Mouse (Mus musculus): ENCODE results near the gene Cachd1. TPM values are rescaled to one million over a fixed set of nuclear protein-coding genes. Genes with fewer than 3 reads are reported as not detected.

Gene Cachd1
- total RNA-seq, 2 experiments from 2014 or later: 3.5 to 4.8 TPM

DNA sequence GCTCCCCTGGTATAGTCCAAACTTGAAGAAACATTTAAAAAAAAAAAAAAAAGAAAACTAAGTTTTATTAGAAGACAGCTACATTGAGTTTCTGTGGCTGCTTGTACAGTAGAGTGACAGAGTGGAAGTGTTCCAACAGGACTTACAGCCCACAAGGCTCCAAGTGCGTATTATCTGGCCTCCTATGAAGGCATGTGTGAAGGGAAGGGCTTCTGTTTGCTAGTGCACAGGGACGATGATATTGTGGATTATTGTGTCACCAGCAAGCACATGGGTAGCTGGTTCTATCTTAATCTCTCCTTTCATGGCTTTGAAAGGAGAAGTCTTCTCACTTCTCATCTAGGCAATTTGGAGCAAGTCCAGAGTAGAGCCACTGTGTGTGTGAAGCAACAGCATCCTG lies 138.6 kb downstream of the Cachd1 start:
- intact Hi-C loops (cut with DNase I): no loop called here
- no peak for DNase-seq

DNA sequence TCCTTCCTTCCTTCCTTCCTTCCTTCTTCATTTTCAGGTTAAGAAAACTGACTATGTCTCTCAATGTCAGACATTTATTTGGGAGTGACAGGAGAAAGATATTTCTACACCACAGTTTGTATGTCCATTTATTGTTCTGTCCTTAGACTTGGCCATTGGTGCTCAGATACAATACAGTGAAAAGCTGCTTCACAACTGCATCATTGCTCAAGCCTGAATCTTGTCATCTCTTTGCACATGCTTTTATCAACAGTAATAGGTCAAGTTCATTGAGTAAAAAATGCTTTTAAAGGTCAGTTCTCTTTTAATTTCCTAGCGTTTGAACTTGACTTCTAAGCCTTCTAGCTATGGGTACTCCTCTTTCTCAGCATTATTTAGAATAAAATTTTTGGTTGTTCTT lies 141.0 kb downstream of the Cachd1 start:
- intact Hi-C loops (cut with DNase I): no loop called here
- DNase-seq: no peak

DNA sequence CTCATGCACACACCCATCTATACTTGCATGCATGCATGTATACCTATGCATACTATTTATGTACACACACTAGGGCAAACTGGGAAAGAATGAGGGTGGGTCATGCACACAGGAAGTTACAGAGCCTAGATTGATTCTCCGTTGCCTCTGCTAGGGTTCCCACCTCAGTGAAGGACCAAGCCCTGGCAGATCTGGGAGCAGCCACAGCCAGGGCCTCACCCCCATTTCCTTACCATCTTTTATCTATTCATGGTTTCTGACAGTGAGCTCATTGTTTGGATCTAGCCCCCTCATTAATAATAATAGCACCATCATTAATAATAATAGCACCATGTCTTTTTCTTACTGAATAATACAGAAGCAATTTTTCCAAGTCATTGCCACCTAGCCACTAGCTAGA lies 143.9 kb downstream of the Cachd1 start:
- intact Hi-C loops (cut with DNase I): no loop called here
- no peak for DNase-seq

DNA sequence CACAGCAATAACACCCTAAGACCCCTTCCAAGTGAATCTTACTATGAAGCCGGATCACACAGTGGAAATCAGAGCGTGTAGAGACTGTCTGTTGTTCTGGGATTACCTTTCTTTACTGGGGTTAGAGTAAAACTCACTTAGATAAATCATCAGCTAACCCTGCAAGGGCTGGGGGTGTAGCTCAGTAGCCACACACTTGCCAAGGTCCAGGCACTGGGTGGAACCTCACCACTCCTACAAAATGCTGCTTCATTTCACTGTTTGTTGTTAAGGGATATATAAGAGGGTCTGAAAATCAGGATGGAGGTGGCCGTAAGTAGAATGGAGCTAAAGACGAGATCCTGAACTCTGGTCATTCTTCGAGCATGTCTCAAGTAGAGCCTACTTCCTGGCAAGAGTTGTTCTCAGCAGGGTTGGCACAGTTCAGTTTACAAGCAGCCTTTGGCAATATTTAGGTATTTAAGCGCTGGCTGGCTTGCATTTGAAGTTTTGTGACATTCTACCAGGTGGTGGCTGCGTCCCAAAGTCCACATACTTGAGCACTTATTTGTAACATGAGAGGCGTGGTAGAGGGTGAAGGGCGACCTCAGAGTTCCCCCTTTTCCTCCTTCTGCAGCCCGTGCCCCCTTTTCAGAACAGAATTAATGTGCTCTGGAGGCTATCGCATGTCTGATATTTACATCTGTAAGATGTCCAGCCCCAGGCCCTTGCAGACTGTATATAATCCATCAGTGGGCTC lies 146.5 kb downstream of the Cachd1 start:
- intact Hi-C loops (cut with DNase I): no loop called here
- DNase-seq: no peak

DNA sequence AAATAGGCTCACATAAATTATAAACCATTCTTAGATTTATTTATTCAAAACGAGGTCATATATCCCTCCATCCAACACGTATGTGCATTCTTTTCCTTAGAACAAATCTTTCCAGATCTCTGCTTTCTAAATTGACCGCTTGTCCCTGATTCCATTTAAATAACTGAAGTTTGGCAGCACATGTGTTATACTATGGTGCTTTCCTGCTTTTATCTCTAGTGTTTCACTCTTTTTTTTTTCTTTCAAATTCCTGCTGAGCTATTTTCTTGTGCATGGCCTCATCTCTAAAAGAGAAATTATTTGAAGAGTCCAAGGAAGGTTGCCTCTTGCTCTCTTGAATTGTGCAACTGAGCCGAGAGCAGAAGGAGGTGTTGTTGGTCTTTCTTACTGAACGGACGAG lies 147.1 kb downstream of the Cachd1 start:
- intact Hi-C loops (cut with DNase I): no loop called here
- DNase-seq: no peak

DNA sequence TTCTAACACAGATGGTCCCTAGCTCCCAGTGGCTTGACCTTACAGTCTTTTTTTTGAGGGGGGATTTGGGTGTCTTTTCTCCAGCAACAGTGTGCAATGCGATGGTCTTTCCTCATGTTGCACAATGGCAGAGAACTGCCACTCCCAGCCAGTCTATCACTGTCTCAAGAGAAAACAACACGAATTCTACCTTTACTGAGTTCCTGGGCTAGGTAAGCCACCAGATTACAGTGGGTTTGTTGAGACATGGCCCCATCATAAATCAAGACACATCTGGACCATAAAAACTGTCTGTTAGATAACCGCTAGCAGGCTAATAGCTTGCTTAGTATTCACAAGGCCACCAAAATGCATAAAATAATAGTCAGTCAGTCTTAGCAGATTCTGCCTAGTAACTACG lies 147.8 kb downstream of the Cachd1 start:
- intact Hi-C loops (cut with DNase I): no loop called here
- DNase-seq: no peak

DNA sequence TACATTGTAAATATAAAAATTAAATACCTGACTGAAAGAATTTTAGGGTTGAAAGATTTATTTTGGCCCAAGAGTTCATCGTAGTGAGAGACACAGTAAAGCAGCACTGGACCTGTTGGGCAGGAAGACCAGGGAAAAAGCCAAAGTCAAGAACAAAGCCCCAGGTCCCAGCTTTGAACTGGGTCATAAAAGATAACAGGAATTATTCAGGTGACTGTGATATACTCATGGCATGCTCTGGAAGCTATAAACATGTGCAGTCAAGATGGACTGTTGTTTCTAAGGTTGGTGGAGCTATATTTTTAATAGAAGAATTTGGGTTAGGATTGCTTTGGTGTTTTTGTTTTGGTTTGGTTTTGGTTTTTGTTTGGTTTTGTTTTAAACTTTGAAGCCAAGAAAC lies 148.7 kb downstream of the Cachd1 start:
- no peak for DNase-seq
- intact Hi-C loops (cut with DNase I): no loop called here

DNA sequence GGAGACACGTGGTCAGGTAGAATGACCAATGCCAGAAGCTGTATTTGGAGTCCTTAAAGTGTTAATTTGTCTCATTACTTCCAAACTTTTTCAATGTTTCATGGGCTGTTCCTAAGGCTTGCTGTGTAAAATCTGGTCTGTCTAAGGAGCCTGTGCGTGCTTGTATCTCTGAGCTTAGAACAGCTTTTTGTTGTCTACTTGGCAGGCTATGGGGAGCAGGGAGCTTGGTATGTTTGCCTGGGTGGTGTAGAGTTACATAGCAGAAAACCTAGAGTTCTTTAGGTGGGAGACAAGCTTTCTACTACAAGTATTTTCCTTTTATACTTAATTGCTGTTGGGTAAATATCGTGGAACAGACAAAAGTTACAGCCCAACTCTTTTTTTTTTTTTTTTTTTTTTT lies 150.1 kb downstream of the Cachd1 start:
- DNase-seq: no peak
- intact Hi-C loops (cut with DNase I): no loop called here

DNA sequence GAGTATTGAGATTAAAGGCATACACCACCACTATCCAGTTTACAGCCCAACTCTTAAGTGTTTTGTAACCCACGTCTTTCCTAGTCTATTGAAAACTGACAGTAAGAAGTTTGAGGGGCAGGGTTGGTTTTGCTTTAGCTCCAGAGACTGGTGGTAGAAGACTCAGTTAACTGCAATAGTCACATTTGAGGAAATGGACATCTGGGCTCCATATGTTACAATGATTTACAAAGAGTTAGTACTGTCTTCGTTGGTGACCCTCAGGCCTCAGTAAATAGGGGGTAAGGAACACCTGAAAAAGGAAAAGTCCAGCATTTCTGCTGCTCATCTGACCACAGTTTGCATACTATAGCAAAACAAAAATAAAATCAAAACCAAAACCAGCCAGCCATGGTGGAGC lies 150.6 kb downstream of the Cachd1 start:
- intact Hi-C loops (cut with DNase I): no loop called here
- no peak for DNase-seq

DNA sequence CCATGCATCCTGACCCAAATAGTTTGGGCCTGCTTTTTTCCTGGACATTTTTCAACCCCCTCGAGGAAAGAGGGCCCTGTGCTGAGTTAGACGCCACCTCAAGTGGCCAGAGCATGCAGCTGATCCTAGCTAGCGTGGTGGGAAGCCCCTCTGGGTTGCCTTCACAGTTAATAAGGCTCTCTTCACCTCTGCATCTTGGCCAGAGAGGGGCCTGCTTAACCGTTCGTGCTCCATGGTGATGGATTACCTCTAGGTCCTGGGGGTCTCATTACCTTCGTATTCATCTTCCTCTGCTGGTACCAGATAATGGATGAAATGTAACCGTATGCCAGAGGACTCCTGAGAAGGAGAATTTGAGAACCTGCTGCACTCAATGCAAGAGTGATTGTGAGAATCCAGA lies 167.2 kb downstream of the Cachd1 start:
- DNase-seq: no peak
- intact Hi-C loops (cut with DNase I): no loop called here

DNA sequence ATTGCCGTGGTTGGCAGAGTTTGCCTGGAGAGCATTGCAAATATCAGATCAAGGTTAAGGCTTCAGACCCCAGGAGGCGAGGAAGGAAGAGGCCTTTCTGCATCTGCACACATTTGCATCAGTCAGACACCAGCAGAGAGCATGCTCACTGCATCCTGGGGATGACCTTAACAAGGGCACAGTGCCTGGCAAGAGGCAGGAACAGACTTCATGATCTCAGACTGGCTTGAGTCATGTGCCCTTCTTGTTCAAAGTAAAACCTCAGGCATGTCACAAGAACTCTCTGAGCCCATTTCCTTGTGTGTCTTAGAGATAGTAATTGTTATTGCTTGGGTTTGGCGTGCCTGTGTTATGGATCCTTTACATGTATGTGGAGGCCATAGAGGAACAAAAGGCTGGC lies 167.8 kb downstream of the Cachd1 start:
- no peak for DNase-seq

DNA sequence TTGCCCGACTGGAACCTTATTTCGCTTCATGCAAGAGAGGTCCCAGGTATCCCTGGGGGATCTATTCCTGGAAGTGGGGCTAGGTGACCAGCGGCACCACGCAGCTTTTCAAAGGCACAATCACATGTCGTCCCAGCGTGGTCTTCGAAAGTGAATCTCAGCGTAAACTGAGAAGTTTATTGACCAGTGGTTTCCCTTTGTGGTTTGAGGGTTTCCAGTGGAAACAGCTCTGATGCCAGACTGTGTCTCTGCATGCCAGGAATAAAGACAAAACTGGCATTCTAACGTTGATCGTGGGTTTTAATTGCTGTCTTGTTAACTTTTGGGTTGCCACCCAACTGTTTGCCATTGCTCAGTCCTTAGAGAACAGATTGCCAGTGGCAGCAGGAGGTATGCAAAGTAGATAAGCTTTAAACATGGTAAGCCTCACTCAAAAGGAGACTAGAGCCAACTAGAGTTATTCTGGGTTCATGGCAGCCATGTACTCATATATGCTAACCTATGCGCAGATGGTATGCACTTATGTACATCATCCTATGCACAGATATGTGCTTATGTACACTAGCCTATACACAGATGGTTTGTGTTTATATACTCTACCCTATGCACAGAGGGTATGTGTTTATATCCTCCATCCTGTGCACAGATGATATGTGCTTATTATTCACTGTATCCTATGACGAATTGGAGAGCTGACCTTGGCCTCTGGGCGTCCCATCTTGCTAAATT lies 168.9 kb downstream of the Cachd1 start:
- no peak for DNase-seq
- intact Hi-C loops (cut with DNase I): no loop called here

More for the DNA sequence above, 167.8 kb downstream of the Cachd1 start:
- intact Hi-C loops (cut with DNase I): no loop called here

DNA sequence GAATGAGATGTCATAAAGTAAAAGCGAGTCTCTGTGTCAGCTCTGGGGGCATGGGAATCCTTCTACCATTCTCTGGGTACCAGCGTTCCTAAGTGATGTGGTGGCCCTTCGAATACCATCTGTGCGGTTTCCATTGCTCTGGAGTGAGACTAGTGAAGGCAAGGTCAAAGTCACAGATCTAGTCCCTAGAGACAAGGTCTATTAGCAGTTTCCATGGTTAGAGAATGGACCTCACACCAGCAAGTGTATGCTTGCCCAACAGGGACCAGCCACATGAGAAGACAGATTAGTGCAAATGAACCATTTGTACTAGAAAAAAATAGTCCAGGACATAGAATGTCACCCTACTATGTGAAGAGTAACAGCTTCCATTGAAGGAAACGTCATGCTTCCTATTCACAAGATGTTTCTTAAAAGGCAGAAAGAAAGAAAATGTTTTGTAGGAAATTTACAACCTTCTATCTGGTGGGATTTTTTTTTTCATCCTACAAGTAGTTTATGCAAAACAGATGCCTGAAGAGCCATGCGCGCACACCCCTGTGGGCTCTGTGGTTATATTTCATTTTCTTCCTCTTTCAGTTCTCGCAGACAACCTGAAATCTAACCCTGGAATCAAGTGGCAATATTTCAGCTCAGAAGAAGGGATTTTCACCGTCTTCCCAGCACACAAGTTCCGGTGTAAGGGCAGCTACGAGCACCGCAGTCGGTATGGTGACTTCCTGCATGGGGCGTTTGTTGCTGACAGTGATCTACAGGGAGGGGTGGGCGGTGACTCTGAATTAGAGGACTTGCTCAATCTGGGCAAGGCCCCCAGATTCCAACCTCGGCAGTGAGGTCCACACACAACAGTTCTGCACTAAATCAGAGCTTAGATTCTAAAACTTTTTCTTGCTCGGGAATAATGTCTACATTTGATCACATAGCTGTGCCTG lies 172.3 kb downstream of the Cachd1 start:
- no peak for DNase-seq

DNA sequence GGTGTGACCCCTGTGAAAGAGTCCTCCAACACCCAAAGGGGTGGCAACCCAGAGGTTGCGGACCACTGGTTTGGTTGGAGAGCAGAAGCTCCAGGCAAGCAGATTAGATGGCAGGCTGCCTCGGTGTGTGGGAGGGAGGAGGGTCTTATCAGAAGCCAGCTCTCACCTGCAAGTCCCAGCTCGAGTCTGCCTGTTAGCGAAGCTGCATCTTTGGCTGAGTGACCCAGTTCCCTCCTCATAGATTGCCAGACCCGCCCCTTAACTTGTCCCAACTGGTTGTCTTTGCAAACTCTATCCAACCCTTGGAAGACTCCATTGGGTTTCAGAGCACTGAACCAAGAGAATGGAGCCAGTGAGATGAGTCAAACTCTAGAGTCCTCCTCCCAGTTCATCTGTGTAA lies 173.8 kb downstream of the Cachd1 start:
- no peak for DNase-seq
- intact Hi-C loops (cut with DNase I): no loop called here

More for the DNA sequence above, 172.3 kb downstream of the Cachd1 start:
- intact Hi-C loops (cut with DNase I): no loop called here

DNA sequence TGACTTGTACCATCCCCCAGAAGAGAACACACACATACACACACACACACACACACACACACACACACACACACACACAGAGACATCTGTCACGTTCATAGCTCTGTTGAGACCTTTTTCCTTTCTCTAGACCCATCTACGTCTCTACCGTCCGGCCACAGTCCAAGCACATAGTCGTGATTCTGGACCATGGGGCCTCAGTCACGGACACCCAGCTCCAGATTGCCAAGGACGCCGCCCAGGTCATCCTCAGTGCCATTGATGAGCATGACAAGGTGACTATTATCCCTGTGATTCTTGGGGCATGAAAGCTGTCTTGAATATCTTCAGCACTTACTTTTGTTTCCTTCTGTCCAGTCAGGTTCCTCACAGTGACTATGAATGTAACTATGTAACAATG lies 175.4 kb downstream of the Cachd1 start:
- DNase-seq: no peak
- intact Hi-C loops (cut with DNase I): no loop called here

DNA sequence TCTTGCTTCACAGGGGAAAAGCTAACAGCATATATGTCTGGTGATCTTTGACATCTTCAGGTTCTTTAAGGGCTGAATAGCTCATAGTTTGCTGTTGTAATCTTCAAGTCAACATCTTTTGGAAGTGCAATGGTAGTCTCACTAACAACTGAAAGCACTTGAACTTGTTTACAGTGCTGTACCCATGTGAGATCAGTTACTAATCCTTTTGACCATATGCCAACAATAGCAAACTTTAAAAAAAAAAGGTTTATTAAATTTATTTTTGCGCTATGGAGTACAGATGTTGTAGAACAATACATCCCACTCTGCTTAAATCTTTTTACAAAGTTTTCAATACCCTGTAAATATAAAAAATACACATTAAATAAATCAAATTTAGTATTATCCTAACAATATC lies 186.9 kb downstream of the Cachd1 start:
- DNase-seq: no peak
- intact Hi-C loops (cut with DNase I): no loop called here

DNA sequence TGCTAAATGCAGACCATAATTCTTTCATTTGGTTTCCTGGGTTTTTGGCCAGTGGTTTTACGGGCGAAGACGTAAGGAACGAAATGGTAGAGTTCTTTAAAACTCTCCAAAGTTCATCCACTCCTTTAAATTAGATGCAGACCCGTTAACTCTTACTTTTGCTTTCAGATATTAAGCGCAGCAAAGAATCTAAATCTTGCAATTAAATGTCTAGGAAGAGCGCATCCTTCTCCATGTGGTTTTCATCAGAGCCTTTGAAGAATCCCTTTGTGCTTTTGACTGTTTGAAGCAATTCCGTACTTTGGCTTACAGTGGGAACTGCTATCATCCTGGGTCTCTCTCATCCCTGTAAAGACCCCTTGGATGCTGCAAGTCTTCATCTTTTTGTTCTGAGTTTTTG lies 187.3 kb downstream of the Cachd1 start:
- no peak for DNase-seq
- intact Hi-C loops (cut with DNase I): no loop called here

DNA sequence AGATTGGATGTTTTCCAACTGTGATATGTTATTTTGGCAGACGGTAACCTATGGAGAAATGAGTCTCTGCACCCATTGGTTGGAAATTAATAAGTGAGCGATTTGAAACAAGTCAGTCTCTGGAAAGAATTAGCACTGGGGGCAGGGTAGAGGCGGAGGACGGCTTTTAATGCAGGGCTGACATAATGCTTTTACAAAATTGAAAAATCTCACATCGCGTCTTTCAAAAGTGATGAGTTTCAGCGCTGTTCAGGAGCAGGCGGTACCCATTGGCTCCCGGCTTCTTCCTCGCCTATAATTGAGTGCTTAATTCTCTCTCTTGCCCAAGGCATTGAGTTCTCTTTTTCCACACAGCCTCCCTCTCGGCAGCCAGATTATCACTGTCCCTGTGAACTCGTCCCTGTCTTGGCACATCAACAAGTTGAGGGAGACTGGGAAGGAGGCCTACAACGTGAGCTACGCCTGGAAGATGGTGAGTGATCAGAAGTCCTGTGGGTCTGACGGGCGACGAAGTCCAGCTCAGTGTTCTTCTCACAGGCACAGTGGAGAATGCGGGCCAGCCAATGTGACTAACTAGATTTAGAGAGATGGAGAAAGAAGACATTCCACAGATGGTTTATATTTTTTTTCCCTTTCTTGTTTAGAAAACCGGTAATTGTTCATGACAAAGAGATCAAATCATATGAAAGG lies 191.4 kb downstream of the Cachd1 start:
- intact Hi-C loops (cut with DNase I): no loop called here
- DNase-seq: peak in 1 of 2 experiments; percentile 9

DNA sequence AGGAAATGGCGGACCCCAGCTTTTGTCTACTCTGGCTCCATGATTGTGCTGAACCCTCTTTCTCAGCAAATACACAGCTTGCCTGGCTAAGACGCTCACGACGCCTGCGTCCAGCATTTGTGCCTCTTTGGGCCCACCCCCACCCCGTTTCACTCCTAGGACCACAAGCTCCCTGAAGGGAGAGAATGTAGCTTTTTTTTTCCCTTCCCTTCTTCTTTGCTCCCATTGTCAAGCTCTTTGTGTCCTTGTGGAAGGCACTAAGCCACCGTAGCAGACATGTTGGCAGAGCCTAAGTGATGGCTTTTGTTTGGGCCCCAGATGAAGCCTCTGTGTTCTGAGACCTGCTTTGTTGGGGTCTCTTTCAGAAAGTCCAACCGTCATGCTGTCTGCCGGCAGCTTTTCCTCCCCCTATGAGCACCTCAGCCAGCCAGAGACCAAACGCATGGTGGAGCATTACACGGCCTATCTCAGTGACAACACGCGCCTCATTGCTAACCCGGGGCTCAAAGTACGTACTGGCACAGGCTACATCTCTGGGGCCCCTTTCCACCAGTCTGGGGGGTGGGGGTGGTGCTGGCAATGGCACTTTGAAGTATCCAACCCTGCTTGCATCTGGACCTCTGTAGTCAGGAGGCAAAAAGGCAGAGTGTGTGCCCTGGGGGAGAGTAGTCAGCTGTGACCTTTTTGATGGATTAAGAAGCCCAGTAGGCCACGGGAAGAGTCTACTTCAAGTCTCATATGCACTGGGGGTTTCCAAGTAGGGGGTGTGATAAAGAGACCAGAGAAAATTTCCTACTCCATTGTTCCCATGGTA lies 197.4 kb downstream of the Cachd1 start:
- intact Hi-C loops (cut with DNase I): no loop called here

More for the DNA sequence above, 197.4 kb downstream of the Cachd1 start:
- DNase-seq: no peak
